Mouse (Mus musculus): Measurements from ENCODE around the gene Mr1.

GRCm38 (mm10) chr1:155127429-155127934 lies 19.1 kb downstream of the Mr1 start:
- TF ChIP-seq CTCF (IDR thresholded peaks at IDR 0.05; ENCODE audit: low read depth, low read length): no peak
- no peak for TF ChIP-seq GATA2 (IDR thresholded peaks at IDR 0.05; ENCODE audit: borderline replicate concordance, low read depth, low read length)
- TF ChIP-seq GATA1 (IDR thresholded peaks at IDR 0.05; ENCODE audit: borderline replicate concordance, low read length): no peak

Data from G1E (cell line).